Mouse (Mus musculus): ENCODE data around the gene Mospd3. TPM values are rescaled to one million over a fixed set of nuclear protein-coding genes. Genes with fewer than 3 reads are reported as not detected.
"Not testable (repeated sequence)": the region's sequence is repeated elsewhere in the genome, so short reads cannot be mapped to it uniquely, and the experiment has no call there.

Mospd3 gene
- polyA plus RNA-seq, 1 experiment from 2014 or later, result 28.7 TPM

GRCm38 (mm10) chr5:137633397-137634084 is 32.7 kb upstream of the Mospd3 start:
- Histone ChIP-seq H3K9ac (0 out of 2 replicates have a peak overlapping the region, but pooled peaks have one; percentile 8), H3K27ac (no peak overlapping the region), H3K4me2 (replicated peaks) (no peak overlapping the region), H3K4me3 (no peak overlapping the region), H3K4me1 (peaks cover 27% of the 10 kb centered on the region), H3K36me3 (peaks cover 66% of the 10 kb centered on the region), H3K9me3 (no peaks in the 10 kb centered on the region), H3K27me3 (no peaks in the 10 kb centered on the region)
- no peak for ATAC-seq (ENCODE audit: low FRiP score, low read depth)
- 77% methylated on average over 12 of the region's 12 CpGs for WGBS

- Histone ChIP-seq H3K27ac (peak overlapping the region; percentile 87; the same call in 1 of the 2 replicates), H3K4me1 (peaks cover 36% of the 10 kb centered on the region), H3K9ac (peak overlapping the region; percentile 88), H3K9me3 (no peaks in the 10 kb centered on the region), H3K27me3 (no peaks in the 10 kb centered on the region), H3K4me3 (peak overlapping the region; percentile 93; the same call in 1 of the 2 replicates), H3K36me3 (peaks cover 46% of the 10 kb centered on the region), H3K4me2 (replicated peaks) (peak overlapping the region; percentile 94)
- 69% methylated on average over 4 of the region's 4 CpGs for WGBS
- ATAC-seq (ENCODE audit: low FRiP score, low read depth), result no peak
Observed at GRCm38 (mm10) chr5:137631591-137631990, 30.7 kb upstream of the Mospd3 start.

GRCm38 (mm10) chr5:137631171-137631570 is 30.3 kb upstream of the Mospd3 start:
- peak overlapping the region; percentile 88 for H3K9ac ChIP-seq
- peak overlapping the region; percentile 87; the same call in 1 of the 2 replicates for H3K27ac ChIP-seq
- peaks cover 42% of the 10 kb centered on the region for H3K36me3 ChIP-seq
- WGBS, result 65% methylated on average over 9 of the region's 9 CpGs
- peaks cover 36% of the 10 kb centered on the region for H3K4me1 ChIP-seq
- ATAC-seq (ENCODE audit: low FRiP score, low read depth), result no peak
- H3K27me3 ChIP-seq, result no peaks in the 10 kb centered on the region
- peak overlapping the region; percentile 94 for H3K4me2 ChIP-seq (replicated peaks)
- peak overlapping the region; percentile 93 for H3K4me3 ChIP-seq
- H3K9me3 ChIP-seq, result no peaks in the 10 kb centered on the region

- ATAC-seq (ENCODE audit: low FRiP score, low read depth), result no peak
- no peaks in the 10 kb centered on the region for H3K9me3 ChIP-seq
- peak overlapping the region; percentile 94 for H3K4me2 ChIP-seq (replicated peaks)
- H3K27me3 ChIP-seq, result no peaks in the 10 kb centered on the region
- H3K36me3 ChIP-seq, result peaks cover 36% of the 10 kb centered on the region
- peak overlapping the region; percentile 88 for H3K9ac ChIP-seq
- H3K4me3 ChIP-seq, result peak overlapping the region; percentile 93
- peaks cover 36% of the 10 kb centered on the region for H3K4me1 ChIP-seq
- H3K27ac ChIP-seq, result peak overlapping the region; percentile 87; the same call in 1 of the 2 replicates
- WGBS, result 28% methylated on average over 3 of the region's 3 CpGs
Observed at GRCm38 (mm10) chr5:137630602-137631001, 29.7 kb upstream of the Mospd3 start.

- peak overlapping the region; percentile 94 for H3K4me2 ChIP-seq (replicated peaks)
- peak overlapping the region; percentile 93 for H3K4me3 ChIP-seq
- 16% methylated on average over 6 of the region's 6 CpGs for WGBS
- peaks cover 36% of the 10 kb centered on the region for H3K4me1 ChIP-seq
- peak overlapping the region; percentile 87; the same call in 1 of the 2 replicates for H3K27ac ChIP-seq
- H3K27me3 ChIP-seq, result no peaks in the 10 kb centered on the region
- peaks cover 31% of the 10 kb centered on the region for H3K36me3 ChIP-seq
- no peaks in the 10 kb centered on the region for H3K9me3 ChIP-seq
- peak overlapping the region; percentile 88 for H3K9ac ChIP-seq
- no peak for ATAC-seq (ENCODE audit: low FRiP score, low read depth)
Observed at GRCm38 (mm10) chr5:137629906-137630545, 29.2 kb upstream of the Mospd3 start.

- ATAC-seq (ENCODE audit: low FRiP score, low read depth), result peak; percentile 5
- H3K36me3 ChIP-seq, result peaks cover 24% of the 10 kb centered on the region
- H3K4me2 ChIP-seq (replicated peaks), result peak overlapping the region; percentile 94
- H3K9me3 ChIP-seq, result no peaks in the 10 kb centered on the region
- no peaks in the 10 kb centered on the region for H3K27me3 ChIP-seq
- WGBS, result 1% methylated on average over 23 of the region's 23 CpGs
- H3K9ac ChIP-seq, result peak overlapping the region; percentile 88
- peak overlapping the region; percentile 87 for H3K27ac ChIP-seq
- peak overlapping the region; percentile 93 for H3K4me3 ChIP-seq
- peaks cover 40% of the 10 kb centered on the region for H3K4me1 ChIP-seq
Observed at GRCm38 (mm10) chr5:137629306-137629721, 28.5 kb upstream of the Mospd3 start.

GRCm38 (mm10) chr5:137628498-137629305 is 27.8 kb upstream of the Mospd3 start, which contains the start of the genes Fbxo24, Lrch4 and Gm20605:
Gene Fbxo24 (minus strand): TSS chr5:137629002.
Gene Lrch4 (plus strand): TSS chr5:137629121.
Gene Gm20605 (plus strand): TSS chr5:137629175.
- WGBS, result under 1% methylated on average over 46 of the region's 46 CpGs
- Histone ChIP-seq H3K27me3 (no peaks in the 10 kb centered on the region), H3K4me1 (peaks cover 40% of the 10 kb centered on the region), H3K4me2 (replicated peaks) (peak within 1 kb of the TSS; percentile 94), H3K27ac (peak within 1 kb of the TSS; percentile 88), H3K9me3 (no peaks in the 10 kb centered on the region), H3K4me3 (peak within 1 kb of the TSS; percentile 93), H3K9ac (peak within 1 kb of the TSS; percentile 88), H3K36me3 (peaks cover 17% of the 10 kb centered on the region)
- ATAC-seq (ENCODE audit: low FRiP score, low read depth), result peak; percentile 98

- H3K4me1 ChIP-seq, result peaks cover 40% of the 10 kb centered on the region
- ATAC-seq (ENCODE audit: low FRiP score, low read depth), result no peak
- H3K4me2 ChIP-seq (replicated peaks), result peak overlapping the region; percentile 72
- no peaks in the 10 kb centered on the region for H3K9me3 ChIP-seq
- H3K9ac ChIP-seq, result peak overlapping the region; percentile 69
- no peaks in the 10 kb centered on the region for H3K27me3 ChIP-seq
- peak overlapping the region; percentile 93 for H3K4me3 ChIP-seq
- WGBS, result 3% methylated on average over 9 of the region's 9 CpGs
- H3K27ac ChIP-seq, result peak overlapping the region; percentile 88
- H3K36me3 ChIP-seq, result peaks cover 10% of the 10 kb centered on the region; the same call in 1 of the 2 replicates
Observed at GRCm38 (mm10) chr5:137627991-137628390, 27.1 kb upstream of the Mospd3 start.

GRCm38 (mm10) chr5:137623937-137624530 is 23.2 kb upstream of the Mospd3 start:
- no peaks in the 10 kb centered on the region for H3K9me3 ChIP-seq
- H3K27me3 ChIP-seq, result no peaks in the 10 kb centered on the region
- 81% methylated on average over 11 of the region's 11 CpGs for WGBS
- H3K4me3 ChIP-seq, result no peak overlapping the region
- no peak overlapping the region for H3K27ac ChIP-seq
- peaks cover 12% of the 10 kb centered on the region for H3K4me1 ChIP-seq
- no peak overlapping the region for H3K9ac ChIP-seq
- H3K4me2 ChIP-seq (replicated peaks), result no peak overlapping the region
- no peak for ATAC-seq (ENCODE audit: low FRiP score, low read depth)
- no peaks in the 10 kb centered on the region for H3K36me3 ChIP-seq

- no peak for ATAC-seq (ENCODE audit: low FRiP score, low read depth)
- no peak overlapping the region for H3K27ac ChIP-seq
- no peaks in the 10 kb centered on the region for H3K36me3 ChIP-seq
- no peak overlapping the region for H3K4me2 ChIP-seq (replicated peaks)
- H3K9ac ChIP-seq, result no peak overlapping the region
- no peak overlapping the region for H3K4me3 ChIP-seq
- peaks cover 35% of the 10 kb centered on the region for H3K4me1 ChIP-seq
- no peaks in the 10 kb centered on the region for H3K27me3 ChIP-seq
- 87% methylated on average over 7 of the region's 7 CpGs for WGBS
- H3K9me3 ChIP-seq, result no peaks in the 10 kb centered on the region
Observed at GRCm38 (mm10) chr5:137615347-137615746, 14.5 kb upstream of the Mospd3 start.

- H3K9ac ChIP-seq; H3K9me3 ChIP-seq; H3K4me3 ChIP-seq; H3K4me2 ChIP-seq (replicated peaks); H3K27me3 ChIP-seq; H3K36me3 ChIP-seq; ATAC-seq (ENCODE audit: low FRiP score, low read depth); H3K27ac ChIP-seq: not testable (repeated sequence)
- WGBS, result 93% methylated on average over 2 of the region's 2 CpGs
- H3K4me1 ChIP-seq, result peaks cover 39% of the 10 kb centered on the region
Observed at GRCm38 (mm10) chr5:137614921-137615320, 14.1 kb upstream of the Mospd3 start.

All from limb, embryonic 13.5 days (tissue).